In genomic region chr11:98740026-98740392, GRCm38 (mm10) we compare ENCODE assay signal across 9 mouse cellular contexts. TPM values are rescaled to one million over a fixed set of nuclear protein-coding genes. Genes with fewer than 3 reads are reported as not detected.
DNase-seq lines count a peak whose midpoint lies in the region; ATAC-seq and TF ChIP-seq lines count a peak whose summit lies in the region.
"Had no signal": no experiment of that assay in that cellular context is flagged by ENCODE, and none has a peak within 500 bp of the region (broad histone marks: within the 10 kb centered on the region; RNA-seq: fewer than 3 reads in every experiment).

No protein-coding gene starts in this region.

- 28% methylated on average over 8 of the region's 8 CpGs for WGBS in kidney, adult 2 months
- 3% methylated on average over 8 of the region's 8 CpGs for WGBS in hindbrain, embryonic 13.5 days
- WGBS in midbrain, embryonic 13.5 days: 4% methylated on average over 8 of the region's 8 CpGs

- H3ac ChIP-seq in C2C12 (ENCODE audit: control insufficient read depth, insufficient read length, low read depth): peak overlapping the region; percentile 27

- peaks cover 15% of the 10 kb centered on the region for H3K79me2 ChIP-seq in C2C12 (ENCODE audit: control insufficient read depth, insufficient read depth)

- peaks cover 31% of the 10 kb centered on the region for H3K4me1 ChIP-seq in kidney, adult 2 months (ENCODE audit: control insufficient read depth, insufficient read depth, low read length)
- H3K4me1 ChIP-seq in hindbrain, embryonic 13.5 days (replicated peaks): peaks cover 60% of the 10 kb centered on the region
- peaks cover 56% of the 10 kb centered on the region for H3K4me1 ChIP-seq in midbrain, embryonic 13.5 days (replicated peaks)

- H3K27me3 ChIP-seq in kidney, adult 2 months (replicated peaks; ENCODE audit: control insufficient read depth, insufficient read depth, low read length): no peaks in the 10 kb centered on the region
- H3K27me3 ChIP-seq in C2C12 (ENCODE audit: control insufficient read depth, insufficient read depth, insufficient read length): no peaks in the 10 kb centered on the region
- H3K27me3 ChIP-seq in hindbrain, embryonic 13.5 days: no peaks in the 10 kb centered on the region
- H3K27me3 ChIP-seq in midbrain, embryonic 13.5 days: no peaks in the 10 kb centered on the region

- ATAC-seq in hindbrain, embryonic 13.5 days (ENCODE audit: low FRiP score): 0 out of 2 replicates have a peak, but pooled peaks have one; percentile 21
- no peak for ATAC-seq in midbrain, embryonic 13.5 days
- ATAC-seq in megakaryocyte progenitor cell, adult 5-6 weeks (replicated peaks; ENCODE audit: poor library complexity): no peak

- H3K4me3 ChIP-seq in kidney, adult 2 months (ENCODE audit: insufficient read depth, low read depth, low read length): peak overlapping the region; percentile 24; the same call in 1 of the 2 replicates
- H3K4me3 ChIP-seq in C2C12 (ENCODE audit: insufficient read depth, poor library complexity, severe bottlenecking): no peak overlapping the region
- H3K4me3 ChIP-seq in hindbrain, embryonic 13.5 days: peak overlapping the region; percentile 92
- peak overlapping the region; percentile 84 for H3K4me3 ChIP-seq in midbrain, embryonic 13.5 days (replicated peaks)

- TF ChIP-seq CTCF in kidney, adult 2 months (conservative IDR thresholded peaks at IDR 0.05; ENCODE audit: insufficient read depth, insufficient read length, low read depth, low read length): no peak
- no peak for TF ChIP-seq CTCF in C2C12 (IDR thresholded peaks at IDR 0.05; ENCODE audit: control insufficient read depth, insufficient read depth, insufficient read length)

- H3K9me3 ChIP-seq in hindbrain, embryonic 13.5 days: no peaks in the 10 kb centered on the region
- H3K9me3 ChIP-seq in midbrain, embryonic 13.5 days: no peaks in the 10 kb centered on the region

- no peak overlapping the region for H3K27ac ChIP-seq in kidney, adult 2 months (ENCODE audit: insufficient read depth, low read depth, low read length)
- H3K27ac ChIP-seq in hindbrain, embryonic 13.5 days: peak overlapping the region; percentile 100
- peak overlapping the region; percentile 99 for H3K27ac ChIP-seq in midbrain, embryonic 13.5 days

- H3K79me3 ChIP-seq in C2C12 (ENCODE audit: low read depth): no peaks in the 10 kb centered on the region

- H3K9ac ChIP-seq in hindbrain, embryonic 13.5 days: peak overlapping the region; percentile 99
- H3K9ac ChIP-seq in midbrain, embryonic 13.5 days (replicated peaks): peak overlapping the region; percentile 99

- H3K4me2 ChIP-seq in hindbrain, embryonic 13.5 days: peak overlapping the region; percentile 96
- H3K4me2 ChIP-seq in midbrain, embryonic 13.5 days (replicated peaks): peak overlapping the region; percentile 85

- no peak for TF ChIP-seq POLR2A in kidney, adult 2 months (IDR thresholded peaks at IDR 0.05; ENCODE audit: low read depth, low read length)

- H3K36me3 ChIP-seq in kidney, adult 2 months (ENCODE audit: control insufficient read depth, insufficient read depth, low read length): no peaks in the 10 kb centered on the region
- H3K36me3 ChIP-seq in C2C12 (ENCODE audit: control insufficient read depth, insufficient read depth): no peaks in the 10 kb centered on the region
- no peaks in the 10 kb centered on the region for H3K36me3 ChIP-seq in hindbrain, embryonic 13.5 days
- no peaks in the 10 kb centered on the region for H3K36me3 ChIP-seq in midbrain, embryonic 13.5 days

- no peak for DNase-seq in kidney, adult 2 months
- no peak for DNase-seq in kidney, postnatal 36 days
- DNase-seq in brain, adult 2 months (ENCODE audit: low read depth, low spot score): peak; percentile 55
- DNase-seq in layer of hippocampus, adult 8-10 months (ENCODE audit: low spot score in 2 of 2): no peak

TF ChIP-seq in C2C12, 6 proteins besides CTCF, POLR2A, EP300 and RAD21:
- no peak for TF ChIP-seq FOSL1 (IDR thresholded peaks at IDR 0.05; ENCODE audit: insufficient read depth, low read length, poor library complexity, severe bottlenecking)
- TF ChIP-seq MAX (IDR thresholded peaks at IDR 0.05): no peak
- TF ChIP-seq MYOD1 (IDR thresholded peaks at IDR 0.05; ENCODE audit: control insufficient read depth, insufficient read length, low read depth): no peak
- no peak for TF ChIP-seq CEBPB (IDR thresholded peaks at IDR 0.05; ENCODE audit: low read depth)
- TF ChIP-seq MYOG (IDR thresholded peaks at IDR 0.05; ENCODE audit: control insufficient read depth, extremely low read depth, insufficient read length): no peak
- no peak for TF ChIP-seq USF1 (IDR thresholded peaks at IDR 0.05; ENCODE audit: low read depth)

RNA-seq across cellular contexts. Expression of gene Thra, which starts 0.4 kb away (rescaled TPM):
- 92.7 and 97.2 TPM in 2 replicates for polyA plus RNA-seq in kidney, adult 2 months (2012; rRNA removed)
- polyA plus RNA-seq in C2C12 (2012; fragmentation: generic; extraction: Trizol): 28.1 TPM
- polyA plus RNA-seq in hindbrain, embryonic 13.5 days (2015; fragmentation: Nextera tagmentation; extraction: Ambion mirVana): 117 and 122 TPM in 2 replicates
- 99.6 and 106 TPM in 2 replicates for polyA plus RNA-seq in midbrain, embryonic 13.5 days (2015; fragmentation: Nextera tagmentation; extraction: Ambion mirVana)
- total RNA-seq in megakaryocyte progenitor cell, adult 5-6 weeks (2015): 34.2 and 34.6 TPM in 2 replicates
- 21.8 and 25.3 TPM in 2 replicates for total RNA-seq in megakaryocyte progenitor cell, adult 5-6 weeks (2017)
- total RNA-seq in layer of hippocampus, adult 8-10 months (2022): 100 to 1,000 TPM; 919 to 985 (median 938) TPM

RNA-seq across cellular contexts. Expression of gene Med24, which starts 10.8 kb away (rescaled TPM):
- 45.3 and 54.1 TPM in 2 replicates for polyA plus RNA-seq in kidney, adult 2 months (2012; rRNA removed)
- 33.1 TPM for polyA plus RNA-seq in C2C12 (2012; fragmentation: generic; extraction: Trizol)
- polyA plus RNA-seq in hindbrain, embryonic 13.5 days (2015; fragmentation: Nextera tagmentation; extraction: Ambion mirVana): 72.4 and 75.2 TPM in 2 replicates
- polyA plus RNA-seq in midbrain, embryonic 13.5 days (2015; fragmentation: Nextera tagmentation; extraction: Ambion mirVana): 83.5 and 90.3 TPM in 2 replicates
- 28.7 and 30.9 TPM in 2 replicates for total RNA-seq in megakaryocyte progenitor cell, adult 5-6 weeks (2015)
- total RNA-seq in megakaryocyte progenitor cell, adult 5-6 weeks (2017): 36.2 and 46.3 TPM in 2 replicates
- total RNA-seq in layer of hippocampus, adult 8-10 months (2022): 100 to 1,000 TPM; 118 to 162 (median 138) TPM

RNA-seq across cellular contexts. Expression of gene Nr1d1, which starts 35.1 kb away (rescaled TPM):
- polyA plus RNA-seq in kidney, adult 2 months (2012; rRNA removed): 140 and 155 TPM in 2 replicates
- polyA plus RNA-seq in C2C12 (2012; fragmentation: generic; extraction: Trizol): 22.3 TPM
- 1.9 and 2.4 TPM in 2 replicates for polyA plus RNA-seq in hindbrain, embryonic 13.5 days (2015; fragmentation: Nextera tagmentation; extraction: Ambion mirVana)
- polyA plus RNA-seq in midbrain, embryonic 13.5 days (2015; fragmentation: Nextera tagmentation; extraction: Ambion mirVana): 1.2 and 1.9 TPM in 2 replicates
- 3.3 and 3.5 TPM in 2 replicates for total RNA-seq in megakaryocyte progenitor cell, adult 5-6 weeks (2015)
- 0.47 and 0.87 TPM in 2 replicates for total RNA-seq in megakaryocyte progenitor cell, adult 5-6 weeks (2017)
- total RNA-seq in layer of hippocampus, adult 8-10 months (2022): 10 to 100 TPM; 86.6 to 99.6 (median 92.7) TPM

RNA-seq across cellular contexts. Expression of gene Csf3, which starts 38.9 kb away (rescaled TPM):
- polyA plus RNA-seq in kidney, adult 2 months (2012; rRNA removed): not detected in 2 replicates
- not detected for polyA plus RNA-seq in C2C12 (2012; fragmentation: generic; extraction: Trizol)
- not detected in 2 replicates for polyA plus RNA-seq in hindbrain, embryonic 13.5 days (2015; fragmentation: Nextera tagmentation; extraction: Ambion mirVana)
- polyA plus RNA-seq in midbrain, embryonic 13.5 days (2015; fragmentation: Nextera tagmentation; extraction: Ambion mirVana): not detected in 2 replicates
- total RNA-seq in megakaryocyte progenitor cell, adult 5-6 weeks (2015): not detected in 2 replicates
- total RNA-seq in megakaryocyte progenitor cell, adult 5-6 weeks (2017): not detected in 2 replicates
- not detected for total RNA-seq in layer of hippocampus, adult 8-10 months (2022)
- total RNA-seq: liver, adult 2 months had no signal

RNA-seq across cellular contexts. Expression of gene Msl1, which starts 55.3 kb away (rescaled TPM):
- polyA plus RNA-seq in kidney, adult 2 months (2012; rRNA removed): 23.5 and 24.5 TPM in 2 replicates
- 40.5 TPM for polyA plus RNA-seq in C2C12 (2012; fragmentation: generic; extraction: Trizol)
- polyA plus RNA-seq in hindbrain, embryonic 13.5 days (2015; fragmentation: Nextera tagmentation; extraction: Ambion mirVana): 31.5 and 33.0 TPM in 2 replicates
- polyA plus RNA-seq in midbrain, embryonic 13.5 days (2015; fragmentation: Nextera tagmentation; extraction: Ambion mirVana): 34.2 and 34.5 TPM in 2 replicates
- total RNA-seq in megakaryocyte progenitor cell, adult 5-6 weeks (2015): 60.8 and 62.0 TPM in 2 replicates
- 76.3 and 99.9 TPM in 2 replicates for total RNA-seq in megakaryocyte progenitor cell, adult 5-6 weeks (2017)
- total RNA-seq in layer of hippocampus, adult 8-10 months (2022): 100 to 1,000 TPM; 140 to 201 (median 177) TPM
